Mouse (Mus musculus) G1E (cell line): ENCODE data around the gene Polr2l.

Experiments
- CTCF ChIP-seq: IDR thresholded peaks from 2 replicates; pipeline ENCODE4 v1.5.1; 2012; ENCODE audit warnings: low read depth, low read length, inconsistent platforms, mixed read lengths
- GATA1 ChIP-seq: IDR thresholded peaks from 2 replicates; pipeline ENCODE4 v1.6.1; 2012; ENCODE audit warnings: borderline replicate concordance, low read length, inconsistent platforms, mixed read lengths

DNA sequence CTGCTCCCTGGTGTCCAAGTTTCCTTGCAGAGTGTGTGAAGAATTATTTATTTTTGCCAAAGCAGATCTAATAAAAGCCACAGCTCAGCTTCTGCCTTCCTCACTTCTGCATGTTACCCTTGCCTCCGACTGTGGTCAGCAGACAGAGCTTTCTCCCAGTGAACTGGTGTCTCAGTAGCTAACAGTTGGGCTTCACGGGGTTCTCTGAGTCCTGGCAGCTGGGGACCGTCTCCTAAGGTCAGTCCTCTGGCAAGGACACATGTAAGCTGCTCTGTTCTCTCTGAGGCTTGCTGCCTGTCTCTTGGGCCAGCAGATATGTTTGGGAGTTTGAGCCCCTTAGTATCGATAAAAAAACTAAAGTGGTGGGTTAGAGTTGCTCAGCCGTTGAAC, 14.9 kb downstream of the Polr2l start:
- TF ChIP-seq CTCF = no peak
- no peak for TF ChIP-seq GATA1
